Mouse (Mus musculus) B cell, adult 62 days (primary cell): Measurements from ENCODE around the gene Dll4. TPM values are rescaled to one million over a fixed set of nuclear protein-coding genes. Genes with fewer than 3 reads are reported as not detected.

Experiments
- total RNA-seq: library from RNA; stranded (reverse); gene quantifications from 4 replicates; pipeline ENCODE4 v1.2.4, GENCODE M21; 2023

Gene Dll4
- 0.66 to 2.4 TPM (median 0.85 TPM) in 4 replicates for total RNA-seq

DNA sequence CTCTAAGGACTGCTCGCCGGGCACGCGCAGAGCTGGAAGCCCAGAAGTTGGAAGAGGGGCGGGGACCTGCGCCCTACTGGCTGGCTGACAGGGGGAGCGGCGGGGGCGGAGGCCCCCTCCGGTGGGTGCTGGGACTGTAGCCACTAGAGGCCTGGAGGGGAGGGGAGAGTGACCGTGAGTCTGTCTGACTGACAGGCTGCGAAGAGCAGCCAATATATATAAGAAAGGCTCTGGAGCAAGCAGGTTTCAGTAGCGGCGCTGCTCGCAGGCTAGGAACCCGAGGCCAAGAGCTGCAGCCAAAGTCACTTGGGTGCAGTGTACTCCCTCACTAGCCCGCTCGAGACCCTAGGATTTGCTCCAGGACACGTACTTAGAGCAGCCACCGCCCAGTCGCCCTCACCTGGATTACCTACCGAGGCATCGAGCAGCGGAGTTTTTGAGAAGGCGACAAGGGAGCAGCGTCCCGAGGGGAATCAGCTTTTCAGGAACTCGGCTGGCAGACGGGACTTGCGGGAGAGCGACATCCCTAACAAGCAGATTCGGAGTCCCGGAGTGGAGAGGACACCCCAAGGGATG is at the start of gene Dll4:
TSS of gene Dll4 (plus strand) at position 217 of the 576 bp plus-strand sequence.

DNA sequence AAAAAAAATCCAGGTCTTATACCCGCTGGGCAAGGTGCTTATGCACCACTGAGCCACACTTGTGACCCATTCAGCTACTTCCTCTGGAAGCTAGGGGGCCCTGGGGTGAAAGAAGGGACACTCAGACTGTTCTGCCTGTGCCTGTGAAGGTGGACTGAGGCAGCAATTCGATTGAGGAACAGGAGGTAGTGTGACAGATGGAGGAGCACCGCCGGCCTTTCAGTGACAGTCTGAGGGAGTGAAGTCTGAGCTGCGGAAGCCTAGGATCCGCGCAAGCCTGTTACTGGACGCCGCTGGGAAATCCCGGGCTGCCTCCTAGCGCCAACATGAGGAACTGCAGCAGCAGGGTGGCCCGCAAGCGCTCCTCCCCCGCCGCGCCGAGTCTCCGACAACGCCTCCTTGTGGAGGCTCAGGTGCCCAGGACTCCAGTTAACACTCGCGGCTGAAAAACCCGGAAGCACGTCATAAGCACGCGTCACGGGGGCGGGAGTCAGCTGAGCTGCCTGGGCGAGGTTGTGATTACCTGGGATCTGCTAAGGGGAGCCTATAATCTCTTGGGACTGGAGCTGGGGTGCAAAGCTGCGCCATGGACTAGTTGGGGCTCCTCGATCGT is 37.2 kb upstream of the Dll4 start, which contains the start of gene Vps18:
TSS of gene Vps18 (plus strand) at position 471 of the 613 bp plus-strand sequence.

GRCm38 (mm10) chr2:119350555-119351486 is 25.2 kb downstream of the Dll4 start, which contains the start of gene Chac1:
Chac1 (plus strand) TSS chr2:119351229.

Other genes with a start within 250 kb of the Dll4 start
- 1.4 to 5.4 TPM (median 2.6 TPM) in 4 replicates for gene Rad51, start 213.0 kb upstream of the Dll4 start, total RNA-seq
- 25.9 to 39.7 TPM (median 33.3 TPM) in 4 replicates for gene Rmdn3, start 168.8 kb upstream of the Dll4 start, total RNA-seq
- gene Gchfr, start 158.0 kb upstream of the Dll4 start, total RNA-seq = 1.0 TPM in 1 of 4 replicates, not detected in the others
- 6.9 to 10.6 TPM (median 8.2 TPM) in 4 replicates for gene Gm14137, start 151.3 kb upstream of the Dll4 start, total RNA-seq
- gene Zfyve19, start 117.2 kb upstream of the Dll4 start, total RNA-seq = 26.6 to 40.7 TPM (median 34.8 TPM) in 4 replicates
- gene Dnajc17, start 117.0 kb upstream of the Dll4 start, total RNA-seq = 14.5 to 21.2 TPM (median 20.4 TPM) in 4 replicates
- not detected in 4 replicates for gene Ppp1r14d, start 95.9 kb upstream of the Dll4 start, total RNA-seq
- 0.24 TPM in 1 of 4 replicates, not detected in the others for gene Spint1, start 88.4 kb upstream of the Dll4 start, total RNA-seq
- 0.35 to 0.79 TPM in 2 of 4 replicates, not detected in the others for gene Rhov, start 54.5 kb upstream of the Dll4 start, total RNA-seq
- 95.6 to 104 TPM (median 96.7 TPM) in 4 replicates for gene Vps18, start 37.0 kb upstream of the Dll4 start, total RNA-seq
- 0.60 to 1.1 TPM (median 1.0 TPM) in 4 replicates for gene Chac1, start 25.4 kb downstream of the Dll4 start, total RNA-seq
- gene Ino80, start 151.9 kb downstream of the Dll4 start, total RNA-seq = 46.1 to 50.5 TPM (median 49.4 TPM) in 4 replicates
- 0.86 TPM in 1 of 4 replicates, not detected in the others for gene Exd1, start 221.8 kb downstream of the Dll4 start, total RNA-seq
- 61.9 to 72.0 TPM (median 66.7 TPM) in 4 replicates for gene Chp1, start 221.9 kb downstream of the Dll4 start, total RNA-seq